Mouse (Mus musculus) bone marrow macrophage, adult 2 months (primary cell): ENCODE measurements around the gene Clic3.

Experiments used
- CTCF ChIP-seq: IDR thresholded peaks from 2 replicates; pipeline ENCODE4 v1.5.1; 2012; ENCODE audit warnings: low read depth, mild to moderate bottlenecking, low read length, moderate library complexity
- POLR2A ChIP-seq: IDR thresholded peaks from 2 replicates; pipeline ENCODE4 v1.6.1; 2012; ENCODE audit warnings: mild to moderate bottlenecking, low read depth, low read length, borderline replicate concordance

- TF ChIP-seq POLR2A (no peak), CTCF (no peak)
Measured at GRCm38 (mm10) chr2:25436286-25436820, 20.3 kb upstream of the Clic3 start.
